Mouse (Mus musculus) NIH3T3 (cell line): Measurements from ENCODE around the gene Zbtb16.

Experiments
- DNase-seq: peaks from one replicate; pipeline ENCODE4 v3.0.0-alpha.2; 2012; ENCODE audit warnings: low read depth

Gene Zbtb16

GRCm38 (mm10) chr9:48743338-48744285 is 92.4 kb downstream of the Zbtb16 start:
- no peak for DNase-seq

GRCm38 (mm10) chr9:48742150-48742549 is 93.9 kb downstream of the Zbtb16 start:
- no peak for DNase-seq

- no peak for DNase-seq
Measured at GRCm38 (mm10) chr9:48741433-48742077, 94.5 kb downstream of the Zbtb16 start.

GRCm38 (mm10) chr9:48740732-48741255 is 95.2 kb downstream of the Zbtb16 start:
- DNase-seq = no peak

GRCm38 (mm10) chr9:48740098-48740505 is 95.9 kb downstream of the Zbtb16 start:
- peak; percentile 100 for DNase-seq

- DNase-seq = peak; percentile 42
Measured at GRCm38 (mm10) chr9:48738795-48739476, 97.1 kb downstream of the Zbtb16 start.

- no peak for DNase-seq
Measured at GRCm38 (mm10) chr9:48737911-48738310, 98.1 kb downstream of the Zbtb16 start.

- DNase-seq = peak; percentile 97
Measured at GRCm38 (mm10) chr9:48737210-48737850, 98.7 kb downstream of the Zbtb16 start.

GRCm38 (mm10) chr9:48736361-48737209 is 99.4 kb downstream of the Zbtb16 start:
- DNase-seq = peak; percentile 24

GRCm38 (mm10) chr9:48735466-48736312 is 100.3 kb downstream of the Zbtb16 start:
- no peak for DNase-seq

GRCm38 (mm10) chr9:48734725-48735465 is 101.1 kb downstream of the Zbtb16 start:
- DNase-seq = no peak

GRCm38 (mm10) chr9:48733817-48734544 is 102.0 kb downstream of the Zbtb16 start:
- peak; percentile 87 for DNase-seq

- peak; percentile 46 for DNase-seq
Measured at GRCm38 (mm10) chr9:48733083-48733482, 102.9 kb downstream of the Zbtb16 start.

GRCm38 (mm10) chr9:48731651-48732536 is 104.1 kb downstream of the Zbtb16 start:
- no peak for DNase-seq

GRCm38 (mm10) chr9:48730446-48730979 is 105.5 kb downstream of the Zbtb16 start:
- no peak for DNase-seq

GRCm38 (mm10) chr9:48729471-48729870 is 106.6 kb downstream of the Zbtb16 start:
- no peak for DNase-seq

GRCm38 (mm10) chr9:48728731-48729123 is 107.3 kb downstream of the Zbtb16 start:
- DNase-seq = no peak
